Mouse (Mus musculus) retina, postnatal 1 day (tissue): ENCODE measurements at regions not wholly inside any gene's neighbourhood (a gene's known extent, or its start where the extent isn't known, plus 50 kb on each side); places are given as distances from the start of the nearest gene placed in this dataset.
"Not testable (repeated sequence)": the region's sequence is repeated elsewhere in the genome, so short reads cannot be mapped to it uniquely, and the experiment has no call there.

Experiments
- DNase-seq: peaks from one replicate; pipeline ENCODE4 v3.0.0-alpha.2; 2012

DNA sequence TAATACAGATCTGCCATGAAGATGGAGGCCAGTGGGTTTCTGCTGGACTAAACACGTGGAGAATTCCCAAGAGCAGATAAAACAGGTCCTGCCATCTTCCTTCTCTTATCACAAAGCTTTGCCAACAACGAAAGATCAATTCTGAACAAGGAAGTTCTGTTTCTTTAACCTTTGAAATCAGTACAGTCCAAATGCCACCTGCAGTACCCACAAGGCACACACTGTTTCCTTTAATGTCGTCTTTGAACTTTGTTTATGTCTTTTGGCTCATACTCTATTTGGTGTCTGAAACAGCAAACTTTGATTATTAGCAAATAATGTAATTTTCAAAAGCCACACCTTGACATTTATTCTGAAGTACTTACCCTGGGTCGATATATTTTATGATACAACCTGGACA lies 536.5 kb downstream of the Bckdhb start:
- no peak for DNase-seq

DNA sequence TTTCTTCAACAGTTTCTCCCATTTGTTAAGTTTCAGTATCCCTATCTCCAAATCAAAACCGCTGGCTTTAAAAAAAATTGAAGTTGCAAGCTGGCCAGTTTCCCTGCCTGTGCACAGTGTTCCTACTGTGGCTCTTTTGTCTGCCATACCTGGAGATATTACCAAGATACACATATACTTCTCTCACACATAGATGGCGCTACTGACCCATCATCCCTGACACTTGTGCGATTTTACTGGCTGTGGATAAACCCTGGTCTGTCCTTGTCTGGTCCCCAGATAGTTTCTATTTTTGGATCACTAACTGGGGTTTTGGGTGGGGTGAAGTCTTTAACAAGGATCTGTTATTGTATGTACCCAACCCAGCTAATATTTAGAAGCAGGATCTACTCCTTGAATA lies 541.8 kb downstream of the Bckdhb start:
- peak; percentile 68 for DNase-seq

DNA sequence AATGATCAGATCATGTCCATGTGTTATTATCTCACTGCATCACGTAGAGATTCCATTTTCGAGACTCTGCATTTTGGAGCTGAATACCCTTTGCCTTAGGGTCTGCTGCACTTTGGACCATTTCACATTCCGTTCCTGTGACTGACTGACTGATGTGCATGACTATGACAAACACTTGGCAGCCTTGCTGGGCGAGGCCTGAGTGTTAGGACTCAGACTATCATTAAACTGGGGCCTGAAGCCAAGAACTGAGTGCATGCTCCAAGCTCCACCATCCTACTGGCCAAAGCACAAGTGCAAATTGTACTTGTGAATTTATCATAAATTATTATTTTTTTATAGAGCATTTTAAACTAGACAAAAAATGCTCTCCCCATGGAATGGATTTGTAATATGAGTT lies 547.8 kb downstream of the Bckdhb start:
- no peak for DNase-seq

DNA sequence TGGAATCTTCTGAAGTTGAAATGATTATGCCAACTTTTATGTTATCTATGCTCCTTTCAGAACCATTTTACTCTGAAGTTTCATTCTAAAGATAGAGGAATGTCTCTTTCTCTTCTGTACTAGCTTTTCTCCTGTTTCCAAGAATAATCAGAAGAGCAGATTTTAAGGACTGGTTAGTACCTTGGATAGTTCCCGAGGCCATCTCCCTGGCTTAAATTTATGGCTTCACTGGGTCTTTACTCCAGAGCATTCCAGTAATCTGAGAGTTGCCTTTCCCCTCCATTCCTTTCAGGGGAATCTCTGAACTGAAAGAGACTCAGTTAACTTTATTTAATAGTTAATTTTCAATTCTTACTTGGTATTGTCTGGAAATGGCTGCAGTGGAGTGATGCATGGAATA lies 551.0 kb downstream of the Bckdhb start:
- no peak for DNase-seq

DNA sequence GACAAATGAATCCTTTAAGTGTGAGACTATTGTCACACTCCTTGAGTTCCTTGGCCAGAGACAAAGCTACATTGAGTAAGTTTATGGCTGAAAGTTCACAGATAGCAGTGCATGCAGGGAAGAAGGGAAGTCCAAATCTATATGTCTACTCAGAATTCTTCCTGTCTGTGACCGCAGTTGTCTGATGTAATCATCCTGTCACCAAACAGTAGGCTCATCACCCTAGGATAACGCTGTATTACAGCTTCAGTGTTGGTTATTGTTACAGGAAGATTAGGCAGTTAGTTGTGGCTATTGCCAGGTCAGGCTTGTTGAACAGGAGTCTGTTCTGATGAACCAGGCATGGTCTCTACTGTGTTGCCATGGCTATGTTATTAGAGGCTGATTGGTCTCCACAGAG lies 574.6 kb downstream of the Bckdhb start:
- no peak for DNase-seq

DNA sequence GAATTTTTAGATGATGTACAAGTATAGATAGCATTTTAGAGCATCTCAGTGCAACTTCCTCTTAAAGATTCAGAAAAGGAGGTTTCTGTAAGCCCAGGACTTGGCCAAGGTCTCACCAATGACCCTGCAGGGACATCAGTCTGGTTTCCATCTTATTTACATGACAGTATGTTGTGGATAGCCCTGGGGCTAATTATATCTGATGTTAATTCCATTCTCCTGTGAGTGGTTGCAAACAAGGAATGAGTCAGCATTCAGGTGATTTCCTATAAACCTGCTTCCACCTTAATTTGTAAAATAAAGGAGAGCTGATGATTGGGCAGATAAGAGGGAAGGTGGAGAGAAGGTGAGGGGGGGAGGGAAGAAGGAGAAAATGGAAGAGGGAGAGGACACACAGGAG lies 578.0 kb downstream of the Bckdhb start:
- DNase-seq = not testable (repeated sequence)

DNA sequence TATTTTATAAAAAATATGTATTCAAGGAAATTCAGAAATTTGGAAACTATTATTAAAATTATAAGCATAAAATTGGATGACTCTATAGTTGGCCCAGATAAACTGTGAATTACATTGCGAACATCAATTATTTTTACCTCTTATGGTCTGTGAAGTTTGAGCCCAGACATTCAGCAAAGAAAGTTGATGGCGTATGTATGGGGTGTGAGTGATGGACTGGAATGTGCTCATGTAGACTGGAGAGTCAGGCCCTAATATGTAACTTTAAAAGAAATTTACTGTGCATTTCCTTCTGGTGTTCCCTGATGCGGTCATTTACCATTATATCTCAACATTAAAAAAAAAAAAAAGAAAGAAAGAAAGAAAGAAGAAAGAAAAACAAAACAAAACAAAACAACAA lies 592.1 kb downstream of the Bckdhb start:
- DNase-seq = no peak

DNA sequence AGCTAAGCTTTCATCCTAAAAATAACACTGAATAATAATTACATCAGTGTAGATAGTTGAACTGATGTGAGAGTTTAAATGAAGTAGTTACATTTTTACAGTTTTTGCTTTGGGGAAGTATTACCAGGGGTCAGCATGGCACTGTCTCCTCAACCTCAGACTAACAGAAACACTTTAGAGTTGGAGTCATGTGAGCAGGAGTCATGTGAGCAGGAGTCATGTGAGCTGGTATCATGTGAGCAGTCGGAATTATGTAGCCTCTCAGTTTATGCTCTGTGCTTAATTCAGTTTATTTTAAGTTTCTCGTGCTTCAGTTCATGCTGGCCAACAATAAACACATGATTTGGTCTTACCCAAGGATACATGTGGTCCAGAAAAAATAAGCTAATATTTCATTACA lies 620.5 kb downstream of the Bckdhb start:
- DNase-seq = no peak

DNA sequence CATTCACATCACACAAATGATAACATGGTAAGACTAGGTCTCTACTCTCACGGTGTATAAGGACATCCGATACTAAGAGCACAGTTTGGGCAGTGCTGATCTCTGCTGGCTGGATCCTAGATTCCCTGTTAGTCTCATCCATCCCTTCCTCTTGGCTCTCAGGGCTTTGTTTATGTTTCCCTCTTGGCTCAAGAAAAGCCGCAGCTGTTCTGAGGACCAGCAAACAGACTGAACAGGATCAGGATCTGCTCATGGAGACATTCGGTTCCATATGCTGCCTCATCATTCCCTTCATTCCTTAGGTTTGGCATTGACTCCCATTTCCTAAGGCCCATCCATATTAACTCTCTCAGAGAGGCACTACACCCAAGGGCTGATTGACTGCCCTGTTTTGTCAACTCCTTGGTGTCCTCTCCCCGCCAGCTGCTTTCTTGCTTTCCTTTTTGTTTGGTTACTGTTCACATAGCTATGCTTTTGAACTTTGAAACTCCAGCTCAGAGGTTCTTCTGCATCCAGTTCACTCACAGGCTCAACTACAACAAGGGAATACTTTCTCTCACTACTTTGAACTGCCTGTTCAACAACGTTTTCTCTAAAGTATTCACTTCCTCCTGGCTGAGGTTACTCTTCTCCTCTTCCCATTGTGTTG lies 623.2 kb downstream of the Bckdhb start:
- no peak for DNase-seq

DNA sequence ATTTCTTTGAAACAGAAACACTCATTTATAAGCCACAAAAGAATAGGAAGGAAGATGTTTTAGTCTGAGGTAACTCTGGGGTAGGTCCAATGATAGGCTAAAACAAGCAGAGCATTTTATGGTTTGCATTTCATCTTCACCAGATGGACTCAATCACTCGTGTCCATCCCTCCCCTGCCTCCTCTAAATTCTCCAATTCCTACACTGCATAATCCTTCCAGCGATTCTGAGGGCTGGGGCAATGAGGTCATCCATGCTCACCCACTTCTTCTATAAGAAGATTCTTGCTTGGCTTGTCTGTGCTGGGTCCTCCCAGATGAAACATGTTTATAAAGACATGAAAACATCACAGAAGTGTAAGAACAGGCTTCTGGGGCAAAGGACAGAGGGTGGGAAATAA lies 630.3 kb downstream of the Bckdhb start:
- no peak for DNase-seq

DNA sequence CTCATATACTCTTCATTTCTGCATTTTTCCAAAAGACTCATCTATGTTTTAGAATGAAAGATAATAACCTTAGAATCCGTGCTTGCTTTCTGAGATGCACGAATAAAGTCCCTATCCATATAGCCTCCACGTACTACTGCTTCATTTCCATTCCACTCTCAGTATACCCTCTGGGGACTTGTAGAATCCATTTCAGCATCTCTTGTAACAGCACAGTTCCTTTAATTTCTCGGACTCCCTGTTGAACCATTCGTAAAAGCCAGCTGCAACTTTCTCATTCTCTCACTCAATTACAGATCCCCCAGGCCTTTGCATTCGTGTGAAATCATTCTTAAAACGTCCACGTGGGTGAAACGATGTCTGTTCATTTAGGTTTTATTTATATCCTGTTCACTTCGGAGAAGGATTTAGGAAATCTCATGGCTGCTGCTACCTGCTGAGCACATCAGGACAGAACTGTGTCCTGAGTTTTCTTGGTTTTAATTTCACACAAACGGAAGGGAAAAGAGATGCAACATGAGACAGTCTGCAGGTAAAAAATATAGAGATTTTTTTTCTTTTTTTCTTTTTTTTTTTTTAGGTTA lies 631.4 kb downstream of the Bckdhb start:
- peak; percentile 7 for DNase-seq

DNA sequence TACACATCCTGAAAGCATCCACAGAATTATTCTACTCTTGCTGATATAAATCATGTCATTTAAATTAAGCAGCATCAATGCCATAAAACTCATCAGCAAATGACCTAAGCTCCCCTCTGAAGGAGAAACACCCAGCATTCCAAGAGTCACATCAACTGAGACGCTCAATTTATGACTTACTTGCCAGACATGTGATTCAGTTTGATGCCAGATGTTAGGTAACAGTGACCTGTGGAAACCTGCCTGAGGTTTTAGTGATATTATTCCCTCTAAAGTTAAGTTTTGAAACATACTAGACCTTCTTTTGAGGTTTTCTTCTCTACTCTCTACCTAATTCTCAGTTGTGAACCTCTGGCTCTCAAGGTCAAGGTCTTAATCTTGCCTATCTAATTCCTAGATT lies 633.4 kb downstream of the Bckdhb start:
- no peak for DNase-seq

DNA sequence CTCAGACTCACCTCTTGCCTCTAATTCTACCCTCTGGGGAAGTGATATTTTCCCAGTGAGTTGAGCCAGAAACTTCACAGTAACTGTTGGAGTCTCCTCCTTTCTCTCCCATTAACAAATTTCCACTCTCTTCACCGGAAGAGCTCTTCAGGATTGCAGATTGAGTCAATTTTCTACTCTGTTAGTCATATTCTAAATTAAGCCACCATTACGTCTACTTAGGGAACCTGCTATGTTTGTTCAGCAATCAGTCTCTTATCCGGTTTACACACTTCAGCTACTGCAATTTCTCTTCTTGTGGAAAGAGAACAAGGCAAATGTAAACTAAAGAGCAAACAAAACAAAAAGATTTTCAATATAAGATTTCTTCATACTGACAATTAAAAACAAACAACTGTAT lies 644.6 kb downstream of the Bckdhb start:
- DNase-seq = no peak

DNA sequence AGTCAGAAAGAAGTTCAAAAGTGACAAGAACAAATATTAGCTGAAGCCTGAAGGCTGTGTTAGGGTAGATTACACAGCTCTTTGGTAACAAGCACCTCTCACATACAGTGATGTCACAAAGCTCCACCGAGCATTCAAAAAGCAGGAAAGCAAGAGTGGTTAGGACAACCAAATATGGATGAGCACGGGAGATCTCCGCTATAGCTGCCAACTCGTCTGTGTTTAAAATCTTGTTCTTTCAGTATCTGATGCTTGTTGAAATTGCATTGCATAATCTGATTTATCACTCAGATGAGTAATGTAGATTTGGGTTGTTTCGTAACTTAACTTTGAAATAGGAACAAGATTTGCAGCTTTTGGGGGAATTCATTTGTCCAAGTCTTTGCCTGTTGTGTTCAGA lies 652.8 kb downstream of the Bckdhb start:
- no peak for DNase-seq

DNA sequence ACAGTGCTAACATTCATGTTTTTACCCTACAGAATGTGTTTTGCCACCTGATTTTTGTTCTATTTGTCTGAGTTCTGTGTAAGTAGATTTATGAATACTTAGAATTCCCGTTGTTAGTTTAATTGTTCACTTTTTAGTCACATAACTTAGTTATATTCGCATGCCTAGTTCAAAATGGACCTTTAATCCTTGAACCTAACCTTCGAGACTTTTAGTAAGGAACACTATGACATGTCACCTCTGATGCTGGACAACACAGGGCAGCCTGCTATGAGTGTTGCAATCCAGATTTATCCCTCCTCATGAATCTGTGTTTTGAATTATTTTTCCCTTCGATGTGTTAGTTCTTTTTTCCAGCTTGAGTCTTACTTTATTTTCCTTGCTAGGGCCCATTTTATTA lies 662.8 kb downstream of the Bckdhb start:
- DNase-seq = no peak

DNA sequence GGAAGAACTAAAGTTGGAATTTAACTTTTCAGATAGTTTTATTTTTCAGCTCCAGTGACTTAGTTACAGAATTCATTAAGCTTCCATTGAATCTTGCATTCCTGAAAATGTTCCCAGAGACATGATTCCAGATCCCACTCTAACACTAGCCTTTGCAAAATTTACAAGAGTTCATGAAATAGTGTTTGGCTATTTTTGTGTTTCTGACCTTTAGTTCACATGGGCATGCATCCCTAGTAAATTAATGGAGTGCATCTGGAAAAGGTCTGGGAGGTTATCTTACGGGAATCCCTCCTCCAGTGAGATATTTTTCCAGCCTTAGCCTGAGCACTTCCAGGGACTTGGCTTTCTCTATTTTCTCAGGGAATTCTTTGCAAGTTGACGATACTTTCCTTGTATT lies 669.8 kb downstream of the Bckdhb start:
- DNase-seq = no peak
